Comparison of ENCODE assay signal across 22 mouse cellular contexts in genomic region chr1:136636946-136637345, GRCm38 (mm10). TPM values are rescaled to one million over a fixed set of nuclear protein-coding genes. Genes with fewer than 3 reads are reported as not detected.
DNase-seq lines count a peak whose midpoint lies in the region; TF ChIP-seq lines count a peak whose summit lies in the region.
"Had no signal": no experiment of that assay in that cellular context is flagged by ENCODE, and none has a peak within 500 bp of the region (broad histone marks: within the 10 kb centered on the region; RNA-seq: fewer than 3 reads in every experiment).

No protein-coding gene starts in this region.

- DNase-seq in spleen, adult 2 months (ENCODE audit: low read depth in 1 of 2, low spot score in 2 of 2), result no peak
- DNase-seq in spleen, adult 12 weeks (ENCODE audit: low spot score), result no peak
- DNase-seq in CD4-positive, CD25-positive, alpha-beta regulatory T cell, adult 2 months (ENCODE audit: low read depth, low spot score), result peak; percentile 63
- peak; percentile 35 for DNase-seq in T-cell, adult 2 months (ENCODE audit: low spot score)
- DNase-seq in naive thymus-derived CD4-positive, alpha-beta T cell, adult 2 months (ENCODE audit: low read depth), result peak; percentile 72
- DNase-seq in gastrocnemius, postnatal 14 days, result no peak
- DNase-seq in cerebellum, postnatal 36 days, result no peak
- DNase-seq: adrenal gland, adult 8-10 months; adrenal gland, postnatal 36 days; cerebellum, adult 11 months; cerebellum, adult 8-10 months; cerebellum, postnatal 14 days; gastrocnemius, postnatal 25 days; heart, adult 18-20 months; heart, postnatal 36 days; kidney, adult 8-10 months had no signal

- TF ChIP-seq CTCF in spleen, adult 2 months (IDR thresholded peaks at IDR 0.05; ENCODE audit: extremely low read depth, insufficient read depth, insufficient read length, insufficient replicate concordance), result no peak

- peaks cover 3% of the 10 kb centered on the region; the same call in 1 of the 2 replicates for H3K4me1 ChIP-seq in spleen, adult 2 months (ENCODE audit: control insufficient read depth, insufficient read depth, insufficient read length)
- H3K4me1 ChIP-seq: embryonic facial prominence, embryonic 12.5 days; forebrain, embryonic 15.5 days; hindbrain, embryonic 15.5 days; intestine, embryonic 15.5 days had no signal

- H3K36me3 ChIP-seq in spleen, adult 2 months (ENCODE audit: control insufficient read depth, insufficient read depth, low read length), result no peaks in the 10 kb centered on the region
- H3K36me3 ChIP-seq: embryonic facial prominence, embryonic 12.5 days; forebrain, embryonic 15.5 days; heart, embryonic 12.5 days; hindbrain, embryonic 15.5 days; intestine, embryonic 15.5 days had no signal

- intact Hi-C loops in gastrocnemius, postnatal 14 days (cut with DNase I; ENCODE audit: low total_unique reads), result no loop called here

- WGBS in spleen, adult 2 months, result 71% methylated on average over 6 of the region's 6 CpGs

- H3K4me3 ChIP-seq in spleen, adult 2 months (ENCODE audit: extremely low read depth, insufficient read depth, insufficient read length), result no peak overlapping the region; the same call in 1 of the 2 replicates
- H3K4me3 ChIP-seq: embryonic facial prominence, embryonic 12.5 days; forebrain, embryonic 15.5 days; heart, embryonic 12.5 days; hindbrain, embryonic 15.5 days; intestine, embryonic 15.5 days had no signal

- H3K27me3 ChIP-seq in spleen, adult 2 months (ENCODE audit: control insufficient read depth, insufficient read depth, low read length), result no peaks in the 10 kb centered on the region
- H3K27me3 ChIP-seq: embryonic facial prominence, embryonic 12.5 days; forebrain, embryonic 15.5 days; heart, embryonic 12.5 days; hindbrain, embryonic 15.5 days; intestine, embryonic 15.5 days; Patski had no signal

- no peak for TF ChIP-seq POLR2A in spleen, adult 2 months (IDR thresholded peaks at IDR 0.05; ENCODE audit: low read depth, low read length)

- H3K27ac ChIP-seq in spleen, adult 2 months (ENCODE audit: insufficient read depth, low read length), result 0 out of 2 replicates have a peak overlapping the region, but pooled peaks have one; percentile 10
- H3K27ac ChIP-seq: embryonic facial prominence, embryonic 12.5 days; forebrain, embryonic 15.5 days; hindbrain, embryonic 15.5 days; intestine, embryonic 15.5 days had no signal

RNA-seq across cellular contexts. Expression of gene Zfp281, which starts 12.2 kb away (rescaled TPM):
- polyA plus RNA-seq in spleen, adult 2 months (2012; rRNA removed), result 1.9 and 2.7 TPM in 2 replicates
- 1 to 10 TPM; 7.7 to 7.9 TPM for total RNA-seq in gastrocnemius, postnatal 14 days (2021)

Comparison
In these comparisons a context has a peak if more than half of its experiments do, and no peak if none do; other contexts are left out.
1. DNase-seq: peak in CD4-positive, CD25-positive, alpha-beta regulatory T cell, adult 2 months (single experiment), T-cell, adult 2 months (single experiment) and naive thymus-derived CD4-positive, alpha-beta T cell, adult 2 months (single experiment); none in spleen, adult 2 months (0 of 2), spleen, adult 12 weeks (single experiment), gastrocnemius, postnatal 14 days (single experiment) and cerebellum, postnatal 36 days (0 of 2).